Mouse (Mus musculus) ZHBTc4 (cell line): ENCODE data around the gene E2f2.

Experiments
- DNase-seq: peaks from one replicate; pipeline ENCODE4 v3.0.0-alpha.2; 2011; ENCODE audit warnings: low read depth, low spot score

E2f2 gene

GRCm38 (mm10) chr4:136174216-136175193 lies 2.3 kb downstream of the E2f2 start:
- DNase-seq = no peak

- DNase-seq = no peak
These were observed 3.9 kb downstream of the E2f2 start for GRCm38 (mm10) chr4:136176022-136176552.

GRCm38 (mm10) chr4:136177244-136177611 lies 5.0 kb downstream of the E2f2 start:
- peak; percentile 62 for DNase-seq

GRCm38 (mm10) chr4:136177612-136178474 lies 5.6 kb downstream of the E2f2 start:
- peak; percentile 56 for DNase-seq

- DNase-seq = no peak
These were observed 6.3 kb downstream of the E2f2 start for GRCm38 (mm10) chr4:136178475-136178921.

- DNase-seq = no peak
These were observed 7.3 kb downstream of the E2f2 start for GRCm38 (mm10) chr4:136179456-136179855.

GRCm38 (mm10) chr4:136179998-136180397 lies 7.8 kb downstream of the E2f2 start:
- DNase-seq = peak; percentile 96

GRCm38 (mm10) chr4:136180408-136181330 lies 8.5 kb downstream of the E2f2 start:
- peak; percentile 96 for DNase-seq

GRCm38 (mm10) chr4:136181367-136181766 lies 9.2 kb downstream of the E2f2 start:
- DNase-seq = peak; percentile 49

GRCm38 (mm10) chr4:136185375-136185774 lies 13.2 kb downstream of the E2f2 start:
- no peak for DNase-seq

GRCm38 (mm10) chr4:136186315-136186714 lies 14.1 kb downstream of the E2f2 start:
- DNase-seq = no peak

- no peak for DNase-seq
These were observed 14.7 kb downstream of the E2f2 start for GRCm38 (mm10) chr4:136186739-136187472.

GRCm38 (mm10) chr4:136188973-136189737 lies 17.0 kb downstream of the E2f2 start:
- peak; percentile 55 for DNase-seq

GRCm38 (mm10) chr4:136189912-136190311 lies 17.7 kb downstream of the E2f2 start:
- no peak for DNase-seq

GRCm38 (mm10) chr4:136193571-136193970 lies 21.4 kb downstream of the E2f2 start:
- peak; percentile 89 for DNase-seq

GRCm38 (mm10) chr4:136195029-136195428 lies 22.8 kb downstream of the E2f2 start:
- DNase-seq = no peak

- DNase-seq = no peak
These were observed 23.4 kb downstream of the E2f2 start for GRCm38 (mm10) chr4:136195629-136196028.

GRCm38 (mm10) chr4:136196201-136196600 lies 24.0 kb downstream of the E2f2 start:
- no peak for DNase-seq

- DNase-seq = peak; percentile 81
These were observed 26.7 kb downstream of the E2f2 start for GRCm38 (mm10) chr4:136198846-136199245.
